8 mouse cellular contexts compared by ENCODE assay signal in the genomic region with DNA sequence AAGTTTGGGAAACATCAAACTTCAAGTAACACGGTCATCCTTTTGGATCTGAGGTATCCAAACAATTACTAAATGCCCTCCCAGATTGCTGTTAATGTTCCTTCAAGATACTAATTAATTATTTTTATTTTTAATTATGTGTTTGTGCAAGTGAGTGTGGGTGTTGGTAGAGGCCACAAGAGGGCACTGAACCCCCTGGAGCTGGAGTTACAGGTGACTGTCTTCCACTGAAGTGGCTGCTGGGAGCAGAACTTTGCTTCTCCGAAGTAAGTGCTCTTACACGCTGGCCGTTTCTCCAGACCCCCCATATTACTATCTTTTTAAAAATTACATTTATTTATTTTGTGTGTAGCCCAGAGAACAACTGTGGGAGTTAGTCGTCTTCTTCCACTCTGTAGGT. TPM values are rescaled to one million over a fixed set of nuclear protein-coding genes. Genes with fewer than 3 reads are reported as not detected.
DNase-seq lines count a peak whose midpoint lies in the region; ATAC-seq and TF ChIP-seq lines count a peak whose summit lies in the region.

No protein-coding gene starts in this region.

- TF ChIP-seq POLR2A in embryonic fibroblast, embryonic 13.5 days (IDR thresholded peaks at IDR 0.05; ENCODE audit: low read depth, low read length), result no peak

- no peaks in the 10 kb centered on the region for H3K9me3 ChIP-seq in erythroblast, embryonic 14.5 days (ENCODE audit: control insufficient read depth, low read length)
- no peaks in the 10 kb centered on the region for H3K9me3 ChIP-seq in limb, embryonic 13.5 days
- no peaks in the 10 kb centered on the region for H3K9me3 ChIP-seq in stomach, embryonic 16.5 days (replicated peaks; ENCODE audit: control insufficient read depth, low read length)

- no peak for TF ChIP-seq CTCF in embryonic fibroblast, embryonic 13.5 days (IDR thresholded peaks at IDR 0.05; ENCODE audit: borderline replicate concordance, insufficient read depth, low read length)

- 0 out of 2 replicates have a peak, but pooled peaks cover 2% of the 10 kb centered on the region for H3K27me3 ChIP-seq in erythroblast, embryonic 14.5 days (ENCODE audit: control insufficient read depth)
- H3K27me3 ChIP-seq in limb, embryonic 13.5 days, result no peaks in the 10 kb centered on the region
- H3K27me3 ChIP-seq in stomach, embryonic 16.5 days (ENCODE audit: control insufficient read depth, insufficient read depth, low read length), result no peaks in the 10 kb centered on the region

- H3K4me1 ChIP-seq in erythroblast, embryonic 14.5 days (ENCODE audit: control insufficient read depth), result peaks cover 29% of the 10 kb centered on the region
- no peaks in the 10 kb centered on the region; the same call in 1 of the 2 replicates for H3K4me1 ChIP-seq in embryonic fibroblast, embryonic 13.5 days (ENCODE audit: control insufficient read depth, insufficient read depth, low read length)
- peaks cover 16% of the 10 kb centered on the region for H3K4me1 ChIP-seq in limb, embryonic 13.5 days
- H3K4me1 ChIP-seq in stomach, embryonic 16.5 days (ENCODE audit: control insufficient read depth, insufficient read depth, low read length), result peaks cover 9% of the 10 kb centered on the region

- WGBS in limb, embryonic 13.5 days, result 84% methylated on average over 5 of the region's 5 CpGs
- WGBS in stomach, embryonic 16.5 days, result 83% methylated on average over 5 of the region's 5 CpGs

- DNase-seq in B cell, adult 2 months, result peak; percentile 22 to 30
- no peak for DNase-seq in left cerebral cortex, adult 18-20 months (ENCODE audit: low spot score in 2 of 2)
- no peak for DNase-seq in cerebellum, adult 9-11 months

- H3K27ac ChIP-seq in embryonic fibroblast, embryonic 13.5 days (ENCODE audit: insufficient read depth, low read length), result 0 out of 2 replicates have a peak overlapping the region, but pooled peaks have one; percentile 59
- no peak overlapping the region for H3K27ac ChIP-seq in limb, embryonic 13.5 days
- no peak overlapping the region for H3K27ac ChIP-seq in stomach, embryonic 16.5 days (ENCODE audit: low read length)

- no peaks in the 10 kb centered on the region for H3K36me3 ChIP-seq in erythroblast, embryonic 14.5 days (ENCODE audit: control insufficient read depth)
- H3K36me3 ChIP-seq in limb, embryonic 13.5 days, result no peaks in the 10 kb centered on the region
- H3K36me3 ChIP-seq in stomach, embryonic 16.5 days (ENCODE audit: control insufficient read depth, insufficient read depth, low read length), result no peaks in the 10 kb centered on the region

- no peak for ATAC-seq in erythroblast, adult 5-6 weeks (replicated peaks; ENCODE audit: low FRiP score, poor library complexity, severe bottlenecking)
- no peak for ATAC-seq in limb, embryonic 13.5 days (ENCODE audit: low FRiP score, low read depth)
- no peak for ATAC-seq in stomach, embryonic 16.5 days (ENCODE audit: insufficient read depth, low FRiP score)

- H3K9ac ChIP-seq in limb, embryonic 13.5 days, result peak overlapping the region; percentile 99
- peak overlapping the region; percentile 88 for H3K9ac ChIP-seq in stomach, embryonic 16.5 days (ENCODE audit: low read length)

- H3K4me3 ChIP-seq in erythroblast, embryonic 14.5 days (replicated peaks), result peak overlapping the region; percentile 100
- peak overlapping the region; percentile 73 for H3K4me3 ChIP-seq in embryonic fibroblast, embryonic 13.5 days (ENCODE audit: insufficient read depth, low read length)
- H3K4me3 ChIP-seq in limb, embryonic 13.5 days, result peak overlapping the region; percentile 95
- peak overlapping the region; percentile 93 for H3K4me3 ChIP-seq in stomach, embryonic 16.5 days (replicated peaks; ENCODE audit: low read length)

- peak overlapping the region; percentile 71 for H3K4me2 ChIP-seq in limb, embryonic 13.5 days (replicated peaks)
- H3K4me2 ChIP-seq in stomach, embryonic 16.5 days (ENCODE audit: low read depth, low read length), result peak overlapping the region; percentile 60

RNA-seq across cellular contexts. Expression of gene Zranb1, which starts 0.9 kb away (rescaled TPM):
- 1.3 TPM in 2 replicates for polyA plus RNA-seq in erythroblast, embryonic 14.5 days (2012)
- 27.5 and 29.9 TPM in 2 replicates for total RNA-seq in erythroblast, adult 5-6 weeks (2015; ENCODE audit: low replicate concordance)
- 46.0 and 59.7 TPM in 2 replicates for total RNA-seq in erythroblast, adult 5-6 weeks (2017; ENCODE audit: low replicate concordance)
- 24.1 and 24.4 TPM in 2 replicates for polyA plus RNA-seq in embryonic fibroblast, embryonic 13.5 days (2011; ENCODE audit: insufficient read length, low read depth, missing spikeins)
- polyA plus RNA-seq in limb, embryonic 13.5 days (2015; fragmentation: Nextera tagmentation; extraction: Ambion mirVana), result 14.9 and 15.7 TPM in 2 replicates
- 10.5 and 10.6 TPM in 2 replicates for polyA plus RNA-seq in stomach, embryonic 16.5 days (2015; fragmentation: Nextera tagmentation; extraction: Ambion mirVana)
- 10 to 100 TPM; 43.5 to 45.2 TPM for total RNA-seq in left cerebral cortex, adult 18-20 months (2021)

Comparison
In these comparisons a context has a peak if more than half of its experiments do, and no peak if none do; other contexts are left out.
1. DNase-seq: peak in B cell, adult 2 months (2 of 2); none in left cerebral cortex, adult 18-20 months (0 of 2) and cerebellum, adult 9-11 months (single experiment).
2. Peak in every context shown above with its lines, with median percentiles within 50 percentile points of each other: H3K4me3 ChIP-seq.